Mouse (Mus musculus): ENCODE results near the gene Olfr1494. TPM values are rescaled to one million over a fixed set of nuclear protein-coding genes. Genes with fewer than 3 reads are reported as not detected.

Olfr1494 gene
- polyA plus RNA-seq (2012; rRNA removed): not detected in 2 replicates

DNA sequence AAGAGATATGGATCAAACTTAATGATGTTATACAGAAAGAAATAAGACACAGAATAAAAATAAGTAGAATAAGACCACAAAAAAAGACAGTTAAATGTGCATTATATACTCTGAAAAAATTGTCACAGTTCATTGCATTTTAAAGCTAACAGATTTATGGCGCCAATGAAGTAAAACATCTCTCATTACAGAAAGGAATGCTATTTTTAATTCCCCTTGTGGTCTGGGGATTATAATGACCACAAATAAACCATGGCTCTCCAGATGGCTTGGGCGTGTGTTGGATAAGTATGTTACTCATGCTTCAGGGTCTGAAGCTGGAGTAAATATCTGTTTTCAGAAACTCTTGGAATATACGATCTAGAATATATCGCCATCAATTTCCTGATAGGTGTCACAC is at the start of gene Olfr1494:
Gene Olfr1494 (plus strand): TSS at position 301 of the 400 bp plus-strand sequence.
- WGBS: 90% methylated on average over 4 of the region's 4 CpGs
- no peaks in the 10 kb centered on the region for H3K36me3 ChIP-seq (ENCODE audit: control insufficient read depth, insufficient read depth, low read length)
- H3K27ac ChIP-seq (ENCODE audit: insufficient read depth, low read depth, low read length): no peak within 1 kb of the TSS
- H3K4me3 ChIP-seq (ENCODE audit: low read depth, low read length): no peak within 1 kb of the TSS
- H3K4me1 ChIP-seq (ENCODE audit: control insufficient read depth, insufficient read depth, insufficient read length, low read length): no peaks in the 10 kb centered on the region
- TF ChIP-seq POLR2A (IDR thresholded peaks at IDR 0.05; ENCODE audit: low read depth, low read length) (no peak), CTCF (IDR thresholded peaks at IDR 0.05; ENCODE audit: extremely low read depth, insufficient read length, insufficient replicate concordance, low read depth, low read length) (no peak)
- no peaks in the 10 kb centered on the region for H3K27me3 ChIP-seq (ENCODE audit: control insufficient read depth, insufficient read depth, low read length)

DNA sequence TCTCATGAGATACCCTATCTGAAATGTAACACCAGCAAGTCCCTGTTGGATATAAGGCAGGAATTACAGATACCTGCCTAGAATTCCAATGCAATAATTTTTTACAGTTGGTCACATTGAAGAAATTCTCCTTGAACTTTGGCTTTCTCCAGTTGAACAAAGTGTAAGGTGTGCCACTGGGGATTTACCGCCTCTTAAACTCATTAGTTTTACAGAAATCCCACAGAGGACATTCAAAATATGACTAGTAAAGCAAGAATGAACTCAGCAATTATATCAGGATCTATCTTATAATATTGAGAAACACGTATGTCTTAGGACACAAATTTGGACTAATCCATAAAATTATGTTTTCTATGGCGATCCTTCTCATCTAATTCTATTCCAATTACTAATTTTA is 42.6 kb upstream of the Olfr1494 start, which contains the start of gene Olfr1491:
Gene Olfr1491 (plus strand): TSS at position 301 of the 400 bp plus-strand sequence.
- TF ChIP-seq CTCF (IDR thresholded peaks at IDR 0.05; ENCODE audit: extremely low read depth, insufficient read length, insufficient replicate concordance, low read depth, low read length) (no peak), POLR2A (IDR thresholded peaks at IDR 0.05; ENCODE audit: low read depth, low read length) (no peak)
- Histone ChIP-seq H3K36me3 (ENCODE audit: control insufficient read depth, insufficient read depth, low read length) (no peaks in the 10 kb centered on the region), H3K27me3 (ENCODE audit: control insufficient read depth, insufficient read depth, low read length) (no peaks in the 10 kb centered on the region), H3K4me1 (ENCODE audit: control insufficient read depth, insufficient read depth, insufficient read length, low read length) (no peaks in the 10 kb centered on the region), H3K27ac (ENCODE audit: insufficient read depth, low read depth, low read length) (no peak within 1 kb of the TSS), H3K4me3 (ENCODE audit: low read depth, low read length) (no peak within 1 kb of the TSS)
- WGBS: 72% methylated on average over 3 of the region's 3 CpGs

DNA sequence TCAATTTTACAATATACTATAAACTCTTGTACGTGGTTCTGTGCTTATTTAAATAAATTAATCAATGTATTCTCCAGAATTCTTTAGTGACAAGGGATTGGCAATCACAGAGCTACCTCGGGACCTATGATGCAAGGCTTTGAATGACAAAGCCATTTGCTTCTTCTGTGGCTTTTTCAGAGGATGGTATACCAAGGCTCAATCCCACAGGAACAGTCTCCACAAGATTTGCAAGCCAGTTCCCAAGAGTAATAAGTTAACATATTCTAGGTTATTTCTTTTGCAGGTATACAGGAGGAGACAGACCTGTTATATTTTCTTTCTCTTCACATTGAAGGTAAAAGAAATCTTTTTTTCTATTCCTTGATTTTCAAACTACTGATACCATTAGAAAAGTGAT is 16.6 kb upstream of the Olfr1494 start, which contains the start of gene Olfr1493-ps1:
Gene Olfr1493-ps1 (plus strand): TSS at position 301 of the 400 bp plus-strand sequence.
- H3K27ac ChIP-seq (ENCODE audit: insufficient read depth, low read depth, low read length): no peak within 1 kb of the TSS

DNA sequence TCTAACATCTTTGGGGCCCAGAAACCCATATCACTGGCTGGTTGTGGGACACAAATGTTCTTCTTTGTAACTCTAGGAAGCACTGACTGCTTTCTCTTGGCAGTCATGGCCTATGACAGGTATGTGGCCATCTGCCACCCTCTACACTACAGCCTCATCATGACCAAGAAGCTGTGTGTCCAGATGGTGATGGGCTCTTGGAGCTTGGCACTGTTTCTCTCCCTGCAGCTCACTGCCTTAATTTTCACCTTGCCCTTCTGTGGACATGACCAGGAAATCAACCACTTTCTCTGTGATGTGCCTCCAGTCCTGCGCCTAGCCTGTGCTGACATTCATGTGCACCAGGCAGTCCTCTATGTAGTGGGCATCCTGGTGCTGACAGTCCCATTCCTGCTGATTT is 9.8 kb downstream of the Olfr1494 start:
- WGBS: 85% methylated on average over 1 of the region's 1 CpGs
- Histone ChIP-seq H3K4me3 (ENCODE audit: low read depth, low read length) (no peak overlapping the region), H3K27ac (ENCODE audit: insufficient read depth, low read depth, low read length) (no peak overlapping the region), H3K4me1 (ENCODE audit: control insufficient read depth, insufficient read depth, insufficient read length, low read length) (no peaks in the 10 kb centered on the region), H3K27me3 (ENCODE audit: control insufficient read depth, insufficient read depth, low read length) (no peaks in the 10 kb centered on the region), H3K36me3 (ENCODE audit: control insufficient read depth, insufficient read depth, low read length) (no peaks in the 10 kb centered on the region)
- TF ChIP-seq POLR2A (IDR thresholded peaks at IDR 0.05; ENCODE audit: low read depth, low read length) (no peak), CTCF (IDR thresholded peaks at IDR 0.05; ENCODE audit: extremely low read depth, insufficient read length, insufficient replicate concordance, low read depth, low read length) (no peak)

More for the DNA sequence above, 16.6 kb upstream of the Olfr1494 start, which contains the start of gene Olfr1493-ps1:
- H3K4me3 ChIP-seq (ENCODE audit: low read depth, low read length): no peak within 1 kb of the TSS
- TF ChIP-seq CTCF (IDR thresholded peaks at IDR 0.05; ENCODE audit: extremely low read depth, insufficient read length, insufficient replicate concordance, low read depth, low read length): no peak
- TF ChIP-seq POLR2A (IDR thresholded peaks at IDR 0.05; ENCODE audit: low read depth, low read length): no peak
- H3K27me3 ChIP-seq (ENCODE audit: control insufficient read depth, insufficient read depth, low read length): no peaks in the 10 kb centered on the region
- 31% methylated on average over 2 of the region's 2 CpGs for WGBS
- H3K4me1 ChIP-seq (ENCODE audit: control insufficient read depth, insufficient read depth, insufficient read length, low read length): no peaks in the 10 kb centered on the region
- H3K36me3 ChIP-seq (ENCODE audit: control insufficient read depth, insufficient read depth, low read length): no peaks in the 10 kb centered on the region

DNA sequence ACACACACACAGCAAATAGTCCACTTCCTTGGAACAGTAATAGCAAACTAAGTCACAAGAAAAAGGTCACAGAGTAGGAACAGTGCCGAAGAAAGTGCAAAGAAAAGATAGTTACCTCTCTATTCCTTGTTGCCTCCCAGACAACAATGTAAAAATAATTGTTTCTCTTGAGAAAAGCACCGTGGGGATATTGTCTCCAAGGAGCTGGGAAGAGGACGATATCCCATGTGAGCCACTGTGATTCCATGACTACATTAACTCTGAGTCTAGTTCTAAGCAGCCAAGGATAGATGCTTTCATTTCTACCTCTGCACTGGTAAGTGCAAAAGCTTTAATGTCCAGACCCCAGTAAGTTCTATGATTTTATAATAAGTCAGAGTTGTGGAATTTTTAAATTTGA is 24.8 kb downstream of the Olfr1494 start, which contains the start of gene Olfr1495:
Gene Olfr1495 (plus strand): TSS at position 301 of the 400 bp plus-strand sequence.
- WGBS: 78% methylated on average over 3 of the region's 3 CpGs
- Histone ChIP-seq H3K4me3 (ENCODE audit: low read depth, low read length) (no peak within 1 kb of the TSS), H3K27ac (ENCODE audit: insufficient read depth, low read depth, low read length) (no peak within 1 kb of the TSS), H3K4me1 (ENCODE audit: control insufficient read depth, insufficient read depth, insufficient read length, low read length) (no peaks in the 10 kb centered on the region), H3K36me3 (ENCODE audit: control insufficient read depth, insufficient read depth, low read length) (no peaks in the 10 kb centered on the region), H3K27me3 (ENCODE audit: control insufficient read depth, insufficient read depth, low read length) (no peaks in the 10 kb centered on the region)
- TF ChIP-seq CTCF (IDR thresholded peaks at IDR 0.05; ENCODE audit: extremely low read depth, insufficient read length, insufficient replicate concordance, low read depth, low read length): no peak
- no peak for TF ChIP-seq POLR2A (IDR thresholded peaks at IDR 0.05; ENCODE audit: low read depth, low read length)

DNA sequence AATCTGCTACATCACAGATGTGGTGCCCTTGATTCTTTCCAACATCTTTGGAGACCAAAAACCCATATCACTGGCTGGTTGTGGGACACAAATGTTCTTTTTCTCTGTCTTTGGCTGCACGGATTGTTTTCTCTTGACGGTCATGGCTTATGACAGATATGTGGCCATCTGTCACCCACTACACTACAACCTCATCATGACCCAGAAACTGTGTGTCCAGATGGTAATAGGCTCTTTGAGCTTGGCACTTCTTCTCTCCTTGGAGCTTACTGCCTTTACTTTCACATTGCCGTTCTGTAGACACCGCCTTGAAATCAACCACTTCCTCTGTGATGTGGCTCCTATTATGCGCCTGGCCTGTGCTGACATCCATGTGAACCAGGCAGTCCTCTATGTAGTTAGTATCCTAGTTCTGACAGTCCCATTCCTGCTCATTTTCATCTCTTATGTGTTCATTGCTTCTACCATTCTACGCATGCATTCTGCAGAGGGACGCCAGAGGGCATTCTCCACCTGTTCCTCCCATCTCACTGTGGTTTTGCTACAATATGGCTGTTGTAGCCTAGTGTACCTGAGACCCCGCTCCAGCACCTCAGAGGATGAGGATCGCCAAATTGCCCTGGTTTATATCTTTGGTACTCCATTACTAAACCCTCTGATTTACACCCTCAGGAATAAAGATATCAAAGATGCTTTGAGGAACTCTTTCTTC is 29.2 kb downstream of the Olfr1494 start:
- Histone ChIP-seq H3K36me3 (ENCODE audit: control insufficient read depth, insufficient read depth, low read length) (no peaks in the 10 kb centered on the region), H3K4me3 (ENCODE audit: low read depth, low read length) (no peak overlapping the region)
- WGBS: 88% methylated on average over 9 of the region's 9 CpGs

DNA sequence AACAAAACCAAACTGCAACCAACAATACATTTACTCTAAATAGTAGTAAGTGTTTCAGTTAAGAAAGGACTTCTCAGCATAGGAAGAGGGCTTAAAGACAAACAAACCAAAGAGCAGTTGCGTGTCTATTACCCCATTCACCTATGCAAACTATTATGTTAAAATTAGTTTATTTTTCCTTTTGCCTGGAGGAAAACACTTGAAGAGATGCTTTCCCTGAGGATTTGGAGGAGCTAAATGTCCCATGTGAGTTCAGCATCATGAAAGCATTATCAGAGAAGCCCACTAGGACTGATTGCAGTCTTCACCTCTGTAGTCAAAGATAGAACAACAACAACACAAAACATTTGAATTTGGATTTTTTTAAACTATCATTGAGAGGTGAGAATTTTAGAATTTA is 38.0 kb downstream of the Olfr1494 start, which contains the start of gene Olfr1496:
Gene Olfr1496 (plus strand): TSS at position 301 of the 400 bp plus-strand sequence.
- H3K36me3 ChIP-seq (ENCODE audit: control insufficient read depth, insufficient read depth, low read length): no peaks in the 10 kb centered on the region
- H3K4me3 ChIP-seq (ENCODE audit: low read depth, low read length): no peak within 1 kb of the TSS
- no peak within 1 kb of the TSS for H3K27ac ChIP-seq (ENCODE audit: insufficient read depth, low read depth, low read length)
- H3K4me1 ChIP-seq (ENCODE audit: control insufficient read depth, insufficient read depth, insufficient read length, low read length): no peaks in the 10 kb centered on the region
- TF ChIP-seq CTCF (IDR thresholded peaks at IDR 0.05; ENCODE audit: extremely low read depth, insufficient read length, insufficient replicate concordance, low read depth, low read length): no peak
- TF ChIP-seq POLR2A (IDR thresholded peaks at IDR 0.05; ENCODE audit: low read depth, low read length): no peak
- WGBS: 75% methylated on average over 1 of the region's 1 CpGs
- H3K27me3 ChIP-seq (ENCODE audit: control insufficient read depth, insufficient read depth, low read length): no peaks in the 10 kb centered on the region

More for the DNA sequence above, 29.2 kb downstream of the Olfr1494 start:
- H3K27ac ChIP-seq (ENCODE audit: insufficient read depth, low read depth, low read length): no peak overlapping the region
- TF ChIP-seq CTCF (IDR thresholded peaks at IDR 0.05; ENCODE audit: extremely low read depth, insufficient read length, insufficient replicate concordance, low read depth, low read length): no peak
- TF ChIP-seq POLR2A (IDR thresholded peaks at IDR 0.05; ENCODE audit: low read depth, low read length): no peak
- H3K4me1 ChIP-seq (ENCODE audit: control insufficient read depth, insufficient read depth, insufficient read length, low read length): no peaks in the 10 kb centered on the region
- H3K27me3 ChIP-seq (ENCODE audit: control insufficient read depth, insufficient read depth, low read length): no peaks in the 10 kb centered on the region
